Mouse (Mus musculus) limb, embryonic 14.5 days (tissue): Measurements from ENCODE around the gene Lamb3. TPM values are rescaled to one million over a fixed set of nuclear protein-coding genes. Genes with fewer than 3 reads are reported as not detected.

Experiments
- ATAC-seq: fragments of 200-750 bp; cut with Nextera tagmentation; 2 replicates; pipeline ENCODE4 v1.8.0; 2017; ENCODE audit warnings: low read depth, moderate number of reproducible peaks, moderate TSS enrichment; ENCODE audit not compliant: low FRiP score
- DNase-seq: peaks from one replicate; pipeline ENCODE4 v3.0.0-alpha.2; 2015; ENCODE audit warnings: low spot score
- H3K27ac ChIP-seq: fragments of 300-500 bp; sonication (generic); replicated peaks from 2 replicates; pipeline ENCODE4 v1.5.1; 2014; ENCODE audit warnings: low read depth, mild to moderate bottlenecking, low read length, moderate library complexity, mixed read lengths
- H3K27me3 ChIP-seq: fragments of 300-500 bp; sonication (generic); 2 replicates; pipeline ENCODE4 v1.6.1; 2014; ENCODE audit warnings: low read length, mixed read lengths; ENCODE audit not compliant: control insufficient read depth, insufficient read depth
- H3K36me3 ChIP-seq: fragments of 300-500 bp; sonication (generic); 2 replicates; pipeline ENCODE4 v1.6.1; 2014; ENCODE audit warnings: mild to moderate bottlenecking, low read length, moderate library complexity, mixed read lengths; ENCODE audit not compliant: control insufficient read depth, insufficient read depth
- H3K4me1 ChIP-seq: fragments of 300-500 bp; sonication (generic); 2 replicates; pipeline ENCODE4 v1.6.1; 2014; ENCODE audit warnings: antibody characterized with exemption, low read length, mixed read lengths; ENCODE audit not compliant: control insufficient read depth, insufficient read depth
- H3K4me2 ChIP-seq: fragments of 300-500 bp; sonication (generic); replicated peaks from 2 replicates; pipeline ENCODE4 v1.6.1; 2014; ENCODE audit warnings: low read depth, mild to moderate bottlenecking, low read length, moderate library complexity; ENCODE audit not compliant: severe bottlenecking
- H3K4me3 ChIP-seq: fragments of 300-500 bp; sonication (generic); replicated peaks from 2 replicates; pipeline ENCODE4 v1.5.1; 2014; ENCODE audit warnings: low read length
- H3K9ac ChIP-seq: fragments of 300-500 bp; sonication (generic); 2 replicates; pipeline ENCODE4 v1.6.1; 2014; ENCODE audit warnings: mild to moderate bottlenecking, low read depth, low read length, moderate library complexity; ENCODE audit not compliant: severe bottlenecking
- H3K9me3 ChIP-seq: fragments of 300-500 bp; sonication (generic); 2 replicates; pipeline ENCODE4 v1.6.1; 2016; ENCODE audit warnings: low read length; ENCODE audit not compliant: control insufficient read depth
- POLR2A ChIP-seq: fragments of 200-500 bp; IDR thresholded peaks from 2 replicates; pipeline ENCODE4 v1.8.0; 2012; ENCODE audit warnings: inconsistent platforms, mild to moderate bottlenecking, moderate library complexity, borderline replicate concordance; ENCODE audit not compliant: insufficient read depth, insufficient read length; ENCODE audit errors: extremely low read depth
- WGBS: fragments of 180-500 bp; shearing (Covaris S2); extraction: QIAGEN DNeasy Blood & Tissue Kit; methylation state at CpG from one replicate; pipeline ENCODE4 v1.1.7; 2014; 5-methylcytosine and 5-hydroxymethylcytosine counted together
- polyA plus RNA-seq, 2 experiments: library from polyadenylated mRNA; depleted of rRNA in 1 of 2; stranded (reverse) in 1 of 2; unstranded in 1 of 2; fragments of >200 nt; fragmentation: Nextera tagmentation in 1 of 2; extraction: Ambion mirVana in 1 of 2; gene quantifications; 2 replicates each; pipeline versions ENCODE4 v1.2.1 to v1.2.3; 2012 to 2014

Gene Lamb3
- polyA plus RNA-seq, 2 experiments: 4.0 to 4.6 TPM

- no peak for TF ChIP-seq POLR2A
- Histone ChIP-seq H3K36me3 (no peaks in the 10 kb centered on the region), H3K27ac (no peak overlapping the region), H3K4me2 (no peak overlapping the region), H3K9ac (no peak overlapping the region), H3K4me3 (no peak overlapping the region), H3K4me1 (peaks cover 13% of the 10 kb centered on the region), H3K27me3 (no peaks in the 10 kb centered on the region), H3K9me3 (no peaks in the 10 kb centered on the region)
- 69% methylated on average over 8 of the region's 8 CpGs for WGBS
- DNase-seq: no peak
- no peak for ATAC-seq
These were observed 55.8 kb downstream of the Lamb3 start for GRCm38 (mm10) chr1:193263026-193263907.

GRCm38 (mm10) chr1:193263955-193264598 is 56.6 kb downstream of the Lamb3 start, which contains the start of gene Hsd11b1:
Hsd11b1 (minus strand) TSS chr1:193264075.
- DNase-seq (peak; percentile 10), ATAC-seq (no peak)
- Histone ChIP-seq H3K27ac (no peak within 1 kb of the TSS), H3K4me2 (no peak within 1 kb of the TSS), H3K4me3 (no peak within 1 kb of the TSS), H3K9ac (no peak within 1 kb of the TSS), H3K27me3 (no peaks in the 10 kb centered on the region), H3K36me3 (no peaks in the 10 kb centered on the region), H3K9me3 (no peaks in the 10 kb centered on the region), H3K4me1 (peaks cover 13% of the 10 kb centered on the region)
- no peak for TF ChIP-seq POLR2A
- 70% methylated on average over 5 of the region's 5 CpGs for WGBS

GRCm38 (mm10) chr1:193265734-193266133 is 58.2 kb downstream of the Lamb3 start:
- Histone ChIP-seq H3K4me3 (no peak overlapping the region), H3K9me3 (no peaks in the 10 kb centered on the region), H3K27ac (no peak overlapping the region), H3K36me3 (no peaks in the 10 kb centered on the region), H3K9ac (no peak overlapping the region), H3K4me2 (no peak overlapping the region), H3K4me1 (peaks cover 13% of the 10 kb centered on the region), H3K27me3 (no peaks in the 10 kb centered on the region)
- DNase-seq (no peak), ATAC-seq (no peak)
- no peak for TF ChIP-seq POLR2A

- Histone ChIP-seq H3K36me3 (no peaks in the 10 kb centered on the region), H3K4me3 (no peak overlapping the region), H3K27me3 (no peaks in the 10 kb centered on the region), H3K4me1 (0 out of 2 replicates have a peak, but pooled peaks cover 3% of the 10 kb centered on the region), H3K27ac (no peak overlapping the region), H3K9ac (no peak overlapping the region), H3K4me2 (no peak overlapping the region), H3K9me3 (no peaks in the 10 kb centered on the region)
- WGBS: 35% methylated on average over 6 of the region's 6 CpGs
- DNase-seq (no peak), ATAC-seq (no peak)
- TF ChIP-seq POLR2A: no peak
These were observed 63.7 kb downstream of the Lamb3 start for GRCm38 (mm10) chr1:193270965-193271763.
